Mouse (Mus musculus) forebrain, postnatal 0 days (tissue): ENCODE measurements at regions not wholly inside any gene's neighbourhood (a gene's known extent, or its start where the extent isn't known, plus 50 kb on each side); places are given as distances from the start of the nearest gene placed in this dataset.

Experiments
- ATAC-seq: fragments of 200-750 bp; cut with Nextera tagmentation; 2 replicates; pipeline ENCODE4 v1.8.0; 2017; ENCODE audit warnings: mild to moderate bottlenecking, moderate library complexity
- DNase-seq: peaks from one replicate; pipeline ENCODE4 v3.0.0-alpha.2; 2015
- H3K27ac ChIP-seq: fragments of 300-500 bp; sonication (generic); 2 replicates; pipeline ENCODE4 v1.5.1; 2014; ENCODE audit warnings: low read depth, mild to moderate bottlenecking, antibody characterized with exemption, low read length, moderate library complexity, mixed read lengths
- H3K27me3 ChIP-seq: fragments of 300-500 bp; sonication (generic); 2 replicates; pipeline ENCODE4 v1.6.1; 2014; ENCODE audit warnings: mild to moderate bottlenecking, low read length, mixed read lengths; ENCODE audit not compliant: insufficient read depth
- H3K36me3 ChIP-seq: fragments of 300-500 bp; sonication (generic); 2 replicates; pipeline ENCODE4 v1.6.1; 2014; ENCODE audit warnings: mild to moderate bottlenecking, moderate library complexity; ENCODE audit not compliant: insufficient read depth
- H3K4me1 ChIP-seq: fragments of 300-500 bp; sonication (generic); 2 replicates; pipeline ENCODE4 v1.6.1; 2014; ENCODE audit warnings: antibody characterized with exemption; ENCODE audit not compliant: insufficient read depth
- H3K4me2 ChIP-seq: fragments of 300-500 bp; sonication (generic); 2 replicates; pipeline ENCODE4 v1.6.1; 2014; ENCODE audit warnings: low read depth, mild to moderate bottlenecking, moderate library complexity
- H3K4me3 ChIP-seq: fragments of 300-500 bp; sonication (generic); 2 replicates; pipeline ENCODE4 v1.5.1; 2014; ENCODE audit warnings: low read depth, low read length, mixed read lengths
- H3K9ac ChIP-seq: fragments of 300-500 bp; sonication (generic); 2 replicates; pipeline ENCODE4 v1.6.1; 2014; ENCODE audit warnings: mild to moderate bottlenecking
- H3K9me3 ChIP-seq: fragments of 300-500 bp; sonication (generic); 2 replicates; pipeline ENCODE4 v1.6.1; 2016; ENCODE audit warnings: low read length
- CTCF ChIP-seq: sonication (generic); IDR thresholded peaks from 2 replicates; pipeline ENCODE4 v1.5.1; 2016; ENCODE audit warnings: antibody characterized with exemption, control low read depth, low read depth
- WGBS: fragments of 180-500 bp; shearing (Covaris S2); extraction: QIAGEN DNeasy Blood & Tissue Kit; methylation state at CpG from one replicate; pipeline ENCODE4 v1.1.7; 2014; 5-methylcytosine and 5-hydroxymethylcytosine counted together

DNA sequence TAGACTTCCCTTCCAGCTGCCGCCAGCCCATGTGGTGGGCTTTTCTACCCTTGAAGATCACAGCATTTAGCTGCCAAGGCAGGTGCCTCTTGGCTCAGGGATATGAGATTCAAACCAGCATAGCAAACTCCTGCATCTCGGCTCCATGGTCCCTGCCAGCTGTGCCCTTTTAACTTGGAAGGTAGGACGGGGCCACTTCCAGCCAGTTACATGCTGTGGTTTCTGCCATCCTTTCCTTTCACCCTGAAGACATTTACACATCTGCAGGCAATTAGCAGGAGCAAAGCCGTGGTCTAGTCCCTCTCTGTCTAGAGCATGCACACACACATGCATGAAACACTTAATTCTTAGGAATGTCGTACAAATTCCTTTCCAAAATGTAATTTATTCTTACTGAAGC, 64.1 kb upstream of the Sh3gl3 start:
- no peak overlapping the region for H3K4me2 ChIP-seq
- DNase-seq: no peak
- no peak overlapping the region for H3K9ac ChIP-seq
- no peaks in the 10 kb centered on the region for H3K4me1 ChIP-seq
- TF ChIP-seq CTCF: no peak
- WGBS: 66% methylated on average over 5 of the region's 5 CpGs
- H3K4me3 ChIP-seq: no peak overlapping the region
- H3K27ac ChIP-seq: no peak overlapping the region
- H3K9me3 ChIP-seq: no peaks in the 10 kb centered on the region
- H3K36me3 ChIP-seq: no peaks in the 10 kb centered on the region
- H3K27me3 ChIP-seq: no peaks in the 10 kb centered on the region
- no peak for ATAC-seq

DNA sequence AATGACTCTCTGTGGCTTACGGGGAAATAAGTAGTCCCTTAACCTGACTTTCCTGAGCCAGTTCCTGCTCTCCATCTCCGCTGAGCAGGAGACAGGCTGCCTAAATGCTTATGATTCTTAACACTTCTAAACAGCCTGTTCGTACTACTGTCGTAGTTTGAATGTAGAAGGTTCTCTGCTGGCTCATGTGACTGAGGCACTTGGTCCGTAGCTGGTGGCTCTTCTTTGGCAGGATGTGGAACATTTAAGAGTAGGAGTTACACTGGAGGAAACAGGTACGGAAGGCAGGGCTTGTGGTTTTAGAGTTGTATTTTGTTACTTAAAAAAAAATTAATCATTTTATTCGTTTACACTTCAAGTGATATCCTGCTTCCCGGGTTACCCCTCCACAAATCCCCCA, 63.7 kb upstream of the Sh3gl3 start:
- Histone ChIP-seq H3K4me3 (no peak overlapping the region), H3K9me3 (no peaks in the 10 kb centered on the region), H3K4me2 (no peak overlapping the region), H3K36me3 (no peaks in the 10 kb centered on the region), H3K9ac (no peak overlapping the region), H3K4me1 (no peaks in the 10 kb centered on the region), H3K27ac (no peak overlapping the region), H3K27me3 (no peaks in the 10 kb centered on the region)
- WGBS: 82% methylated on average over 8 of the region's 8 CpGs
- ATAC-seq (no peak), DNase-seq (no peak)
- no peak for TF ChIP-seq CTCF

DNA sequence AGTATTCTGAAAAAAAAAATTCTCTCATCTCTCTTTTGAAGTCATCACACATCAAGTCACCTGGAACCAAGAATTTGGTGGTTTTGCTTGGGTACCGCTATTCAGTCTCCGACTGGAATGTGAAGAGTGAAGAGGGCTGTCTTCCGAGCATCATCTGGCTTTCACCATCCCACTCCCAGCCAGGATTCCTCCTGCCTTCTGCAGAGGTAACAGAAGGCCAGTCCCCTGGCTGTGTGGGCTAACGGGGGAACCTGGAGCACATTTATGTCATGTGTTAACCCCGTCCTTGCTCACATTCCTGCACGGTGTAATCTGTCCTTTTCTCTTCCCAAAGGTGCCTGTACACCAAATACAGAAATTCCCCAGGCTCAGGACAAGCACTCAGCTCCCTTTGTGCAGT, 61.6 kb upstream of the Sh3gl3 start:
- no peaks in the 10 kb centered on the region for H3K4me1 ChIP-seq
- DNase-seq (no peak), ATAC-seq (no peak)
- H3K9me3 ChIP-seq: no peaks in the 10 kb centered on the region
- H3K27ac ChIP-seq: no peak overlapping the region
- H3K9ac ChIP-seq: no peak overlapping the region
- WGBS: 66% methylated on average over 6 of the region's 6 CpGs
- H3K4me3 ChIP-seq: no peak overlapping the region
- H3K36me3 ChIP-seq: no peaks in the 10 kb centered on the region
- no peak overlapping the region for H3K4me2 ChIP-seq
- no peak for TF ChIP-seq CTCF
- H3K27me3 ChIP-seq: no peaks in the 10 kb centered on the region

DNA sequence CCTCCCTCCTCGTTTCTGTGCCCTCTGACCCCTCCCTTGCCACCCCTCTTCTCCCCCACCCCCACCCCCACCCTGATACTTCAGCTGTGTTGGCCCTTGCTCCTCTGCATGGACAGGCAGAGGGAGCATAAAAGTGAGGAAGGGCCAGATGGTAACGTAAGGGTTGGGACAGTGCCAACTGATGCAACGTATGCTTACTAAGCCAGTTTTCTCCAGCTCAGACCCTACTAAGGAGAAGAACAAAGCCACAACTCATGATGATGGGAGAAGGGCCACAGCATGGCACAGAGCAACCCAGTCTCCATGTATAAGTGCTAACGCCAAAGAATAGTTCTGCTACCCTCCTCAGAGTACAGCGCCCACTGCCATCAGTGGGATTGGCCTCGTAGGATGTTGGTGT, 58.0 kb upstream of the Sh3gl3 start:
- H3K4me1 ChIP-seq: no peaks in the 10 kb centered on the region
- ATAC-seq: no peak
- no peaks in the 10 kb centered on the region for H3K9me3 ChIP-seq
- 72% methylated on average over 6 of the region's 6 CpGs for WGBS
- H3K4me3 ChIP-seq: no peak overlapping the region
- H3K4me2 ChIP-seq: no peak overlapping the region
- H3K27ac ChIP-seq: no peak overlapping the region
- no peak for TF ChIP-seq CTCF
- no peak for DNase-seq
- H3K9ac ChIP-seq: no peak overlapping the region
- no peaks in the 10 kb centered on the region for H3K27me3 ChIP-seq
- H3K36me3 ChIP-seq: no peaks in the 10 kb centered on the region

DNA sequence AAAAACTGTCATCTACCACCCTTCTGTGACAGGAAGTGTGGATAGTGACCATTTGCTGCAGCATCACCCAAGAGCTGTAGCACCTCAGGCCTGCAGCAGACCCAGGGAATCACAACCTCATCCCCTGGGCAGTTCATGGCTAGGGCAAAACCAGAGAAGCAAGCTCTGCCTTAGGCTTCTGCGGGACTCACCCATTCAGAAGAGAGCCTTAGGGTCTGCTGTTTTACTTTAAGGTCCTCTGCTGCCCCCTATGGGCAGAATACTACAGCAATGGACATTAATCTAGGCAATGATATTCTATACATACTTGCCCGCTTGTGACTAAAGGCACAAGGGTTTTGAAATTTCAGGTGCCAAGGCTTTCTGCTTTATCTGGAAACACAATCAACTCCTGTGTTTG, 54.4 kb upstream of the Sh3gl3 start:
- WGBS: 8% methylated on average over 2 of the region's 2 CpGs
- no peaks in the 10 kb centered on the region for H3K9me3 ChIP-seq
- H3K36me3 ChIP-seq: no peaks in the 10 kb centered on the region
- peak; percentile 86 for ATAC-seq
- no peak overlapping the region for H3K4me2 ChIP-seq
- H3K4me3 ChIP-seq: no peak overlapping the region
- DNase-seq: peak; percentile 91
- peak; percentile 87 for TF ChIP-seq CTCF
- no peaks in the 10 kb centered on the region for H3K27me3 ChIP-seq
- no peak overlapping the region for H3K27ac ChIP-seq
- H3K4me1 ChIP-seq: no peaks in the 10 kb centered on the region
- H3K9ac ChIP-seq: no peak overlapping the region

DNA sequence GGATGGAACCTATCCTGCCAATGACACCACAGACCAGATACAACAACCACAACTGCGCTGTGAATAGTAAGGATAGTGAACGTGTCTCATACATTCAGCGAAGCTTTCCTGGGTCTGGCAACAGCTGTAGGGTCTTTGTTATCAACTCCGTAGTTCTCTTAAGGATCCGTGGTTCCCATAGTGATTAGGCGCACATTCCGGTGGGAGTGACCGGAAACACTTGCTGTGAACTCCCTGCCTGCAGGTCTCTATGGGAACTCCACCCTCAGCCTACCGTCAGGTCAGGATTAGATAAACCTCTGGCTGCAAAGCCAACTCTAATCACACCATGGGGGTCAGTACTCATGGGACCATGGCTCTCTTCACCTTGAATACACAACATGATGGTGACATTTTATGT, 53.8 kb upstream of the Sh3gl3 start:
- DNase-seq: no peak
- Histone ChIP-seq H3K4me2 (no peak overlapping the region), H3K9ac (no peak overlapping the region), H3K9me3 (no peaks in the 10 kb centered on the region), H3K4me3 (no peak overlapping the region), H3K27ac (no peak overlapping the region), H3K27me3 (no peaks in the 10 kb centered on the region), H3K36me3 (no peaks in the 10 kb centered on the region), H3K4me1 (no peaks in the 10 kb centered on the region)
- no peak for TF ChIP-seq CTCF
- 51% methylated on average over 9 of the region's 9 CpGs for WGBS
- no peak for ATAC-seq

DNA sequence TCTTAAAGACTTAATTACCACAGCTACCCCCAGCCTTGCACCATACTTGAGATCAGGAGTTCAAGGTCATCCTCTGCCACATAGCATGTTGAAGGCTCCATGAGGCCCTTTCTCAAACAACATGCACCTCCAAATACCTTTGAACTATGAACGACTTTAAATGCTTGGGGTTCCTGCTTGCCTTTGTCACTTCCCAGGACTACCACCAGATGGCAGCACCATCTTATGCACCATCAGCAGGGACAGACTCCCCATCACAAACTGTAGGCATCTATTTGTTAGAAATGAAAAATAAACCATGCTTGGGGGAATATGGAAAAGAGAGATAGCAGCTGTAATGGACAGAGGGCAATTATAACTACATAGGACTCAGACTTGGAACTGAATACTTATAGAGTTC, 51.9 kb upstream of the Sh3gl3 start:
- Histone ChIP-seq H3K27ac (no peak overlapping the region), H3K27me3 (no peaks in the 10 kb centered on the region), H3K4me3 (no peak overlapping the region), H3K36me3 (no peaks in the 10 kb centered on the region), H3K9ac (no peak overlapping the region), H3K4me2 (no peak overlapping the region), H3K4me1 (no peaks in the 10 kb centered on the region), H3K9me3 (no peaks in the 10 kb centered on the region)
- 3% methylated on average over 1 of the region's 1 CpGs for WGBS
- peak; percentile 82 for DNase-seq
- peak; percentile 45; the same call in 1 of the 2 replicates for ATAC-seq
- peak; percentile 97 for TF ChIP-seq CTCF
